Mouse (Mus musculus) lung, embryonic 14.5 days (tissue): ENCODE measurements at regions not wholly inside any gene's neighbourhood (a gene's known extent, or its start where the extent isn't known, plus 50 kb on each side); places are given as distances from the start of the nearest gene placed in this dataset. TPM values are rescaled to one million over a fixed set of nuclear protein-coding genes. Genes with fewer than 3 reads are reported as not detected.
A peak's percentile ranks its signal among the peaks of the same experiment; 100 is the strongest.

Experiments used
- ATAC-seq: fragments of 200-750 bp; cut with Nextera tagmentation; 2 replicates; pipeline ENCODE4 v1.8.0; 2017; ENCODE audit warnings: mild to moderate bottlenecking, moderate TSS enrichment, moderate library complexity; ENCODE audit not compliant: insufficient read depth
- DNase-seq: peaks from one replicate; pipeline ENCODE4 v3.0.0-alpha.2; 2015
- H3K27ac ChIP-seq: fragments of 300-500 bp; sonication (generic); 2 replicates; pipeline ENCODE4 v1.5.1; 2014; ENCODE audit warnings: low read depth, mild to moderate bottlenecking, moderate library complexity
- H3K27me3 ChIP-seq: fragments of 300-500 bp; sonication (generic); 2 replicates; pipeline ENCODE4 v1.6.1; 2014; ENCODE audit warnings: low read length, control low read depth; ENCODE audit not compliant: insufficient read depth
- H3K36me3 ChIP-seq: fragments of 300-500 bp; sonication (generic); 2 replicates; pipeline ENCODE4 v1.6.1; 2014; ENCODE audit warnings: control low read depth; ENCODE audit not compliant: insufficient read depth
- H3K4me1 ChIP-seq: fragments of 300-500 bp; sonication (generic); 2 replicates; pipeline ENCODE4 v1.6.1; 2014; ENCODE audit warnings: antibody characterized with exemption, control low read depth; ENCODE audit not compliant: insufficient read depth
- H3K4me2 ChIP-seq: fragments of 300-500 bp; sonication (generic); 2 replicates; pipeline ENCODE4 v1.6.1; 2014; ENCODE audit warnings: mild to moderate bottlenecking
- H3K4me3 ChIP-seq: fragments of 300-500 bp; sonication (generic); 2 replicates; pipeline ENCODE4 v1.5.1; 2014; ENCODE audit warnings: low read depth, low read length
- H3K9ac ChIP-seq: fragments of 300-500 bp; sonication (generic); 2 replicates; pipeline ENCODE4 v1.6.1; 2014
- H3K9me3 ChIP-seq: fragments of 300-500 bp; sonication (generic); 2 replicates; pipeline ENCODE4 v1.6.1; 2016; ENCODE audit warnings: low read depth, low read length, control low read depth
- CTCF ChIP-seq: IDR thresholded peaks from 2 replicates; pipeline ENCODE4 v1.5.1; 2016; ENCODE audit warnings: antibody characterized with exemption, low read depth
- WGBS: fragments of 180-500 bp; shearing (Covaris S2); extraction: QIAGEN DNeasy Blood & Tissue Kit; methylation state at CpG from one replicate; pipeline ENCODE4 v1.1.7; 2014; 5-methylcytosine and 5-hydroxymethylcytosine counted together
- microRNA counts: library from miRNA; unstranded; fragments of <30 nt; microRNA quantifications from one replicate; lab custom pipeline; 2016
- microRNA-seq: library from miRNA; unstranded; fragments of <30 nt; microRNA quantifications from one replicate; pipeline ENCODE4, GENCODE M21; 2016; ENCODE audit warnings: borderline number of aligned reads

GRCm38 (mm10) chr3:118491871-118492270 lies 70.1 kb upstream of the Dpyd start:
- DNase-seq: no peak
- no peaks in the 10 kb centered on the region for H3K9me3 ChIP-seq
- H3K4me3 ChIP-seq: no peak overlapping the region
- H3K4me1 ChIP-seq: no peaks in the 10 kb centered on the region
- no peaks in the 10 kb centered on the region for H3K36me3 ChIP-seq
- H3K9ac ChIP-seq: no peak overlapping the region
- no peak overlapping the region for H3K27ac ChIP-seq
- TF ChIP-seq CTCF: no peak
- 90% methylated on average over 5 of the region's 5 CpGs for WGBS
- no peak for ATAC-seq
- no peaks in the 10 kb centered on the region for H3K27me3 ChIP-seq
- H3K4me2 ChIP-seq: no peak overlapping the region

DNA sequence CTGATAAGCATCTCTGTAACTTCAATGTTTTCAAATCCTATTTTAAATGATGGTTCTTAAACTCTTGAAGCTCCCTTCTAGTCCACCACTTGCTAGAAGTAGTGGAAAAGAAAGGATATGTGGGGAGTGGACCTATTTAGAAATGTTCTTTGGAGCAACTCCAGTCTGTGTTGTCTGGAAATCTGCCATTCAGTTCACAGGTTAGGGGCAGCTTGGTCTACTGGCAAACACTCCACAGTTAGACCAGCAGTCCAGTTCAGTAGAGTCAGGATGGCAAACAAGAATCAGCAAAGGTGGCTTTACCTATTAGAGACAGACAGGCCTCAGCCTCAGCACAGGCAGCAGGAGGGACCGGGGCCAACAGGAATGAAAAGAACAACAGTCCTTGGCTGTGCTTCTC lies 67.3 kb upstream of the Dpyd start:
- ATAC-seq (no peak), DNase-seq (no peak)
- Histone ChIP-seq H3K4me2 (no peak overlapping the region), H3K9ac (no peak overlapping the region), H3K36me3 (no peaks in the 10 kb centered on the region), H3K9me3 (no peaks in the 10 kb centered on the region), H3K4me3 (no peak overlapping the region), H3K27ac (no peak overlapping the region), H3K4me1 (no peaks in the 10 kb centered on the region), H3K27me3 (no peaks in the 10 kb centered on the region)
- TF ChIP-seq CTCF: no peak
- WGBS: 88% methylated on average over 1 of the region's 1 CpGs

- Histone ChIP-seq H3K27me3 (no peaks in the 10 kb centered on the region), H3K4me2 (no peak overlapping the region), H3K4me1 (no peaks in the 10 kb centered on the region), H3K9me3 (no peaks in the 10 kb centered on the region), H3K27ac (no peak overlapping the region), H3K36me3 (no peaks in the 10 kb centered on the region), H3K4me3 (no peak overlapping the region), H3K9ac (no peak overlapping the region)
- WGBS: 16% methylated on average over 4 of the region's 4 CpGs
- no peak for TF ChIP-seq CTCF
- DNase-seq (peak; percentile 15), ATAC-seq (peak; percentile 81)
Measured at GRCm38 (mm10) chr3:118500234-118500633, 61.7 kb upstream of the Dpyd start.

- 81% methylated on average over 7 of the region's 7 CpGs for WGBS
- DNase-seq (no peak), ATAC-seq (no peak)
- H3K27me3 ChIP-seq: no peaks in the 10 kb centered on the region
- H3K9ac ChIP-seq: no peak overlapping the region
- no peaks in the 10 kb centered on the region for H3K4me1 ChIP-seq
- H3K9me3 ChIP-seq: no peaks in the 10 kb centered on the region
- no peak overlapping the region for H3K4me2 ChIP-seq
- no peak for TF ChIP-seq CTCF
- H3K36me3 ChIP-seq: no peaks in the 10 kb centered on the region
- H3K27ac ChIP-seq: no peak overlapping the region
- no peak overlapping the region for H3K4me3 ChIP-seq
Measured at GRCm38 (mm10) chr3:118507582-118508237, 54.2 kb upstream of the Dpyd start.

- H3K27me3 ChIP-seq: no peaks in the 10 kb centered on the region
Measured at GRCm38 (mm10) chr3:118510837-118511236, 51.1 kb upstream of the Dpyd start.

GRCm38 (mm10) chr3:118511969-118512368 lies 50.0 kb upstream of the Dpyd start:
- no peak for ATAC-seq
- H3K9ac ChIP-seq: no peak overlapping the region
- H3K4me3 ChIP-seq: no peak overlapping the region
- no peak overlapping the region for H3K4me2 ChIP-seq
- no peak for TF ChIP-seq CTCF
- no peak overlapping the region for H3K27ac ChIP-seq
- no peaks in the 10 kb centered on the region for H3K27me3 ChIP-seq
- H3K4me1 ChIP-seq: no peaks in the 10 kb centered on the region
- 35% methylated on average over 7 of the region's 7 CpGs for WGBS
- no peaks in the 10 kb centered on the region for H3K9me3 ChIP-seq
- no peaks in the 10 kb centered on the region for H3K36me3 ChIP-seq
- DNase-seq: no peak

More at GRCm38 (mm10) chr3:118510837-118511236, 51.1 kb upstream of the Dpyd start:
- H3K4me1 ChIP-seq: no peaks in the 10 kb centered on the region
- H3K9me3 ChIP-seq: no peaks in the 10 kb centered on the region
- ATAC-seq (no peak), DNase-seq (no peak)
- H3K9ac ChIP-seq: no peak overlapping the region
- WGBS: 85% methylated on average over 4 of the region's 4 CpGs
- no peak overlapping the region for H3K4me3 ChIP-seq
- H3K27ac ChIP-seq: no peak overlapping the region
- H3K4me2 ChIP-seq: no peak overlapping the region
- TF ChIP-seq CTCF: no peak
- no peaks in the 10 kb centered on the region for H3K36me3 ChIP-seq

MicroRNA genes in the stretch of these regions (microRNA counts, 519-probe panel; counts per million panel counts)
- 2,117 counts per million, percentile 26 among the panel's probes with 10 or more counts for microRNA mmu-miR-137 (lab: Ali Mortazavi, UCI)

Small RNA genes in the stretch of these regions (microRNA-seq; reads per million reads assigned to microRNA genes)
- not detected for gene Gm24155
- 106 reads per million, percentile 49 among the genes with 10 or more reads in this experiment for gene Mir137
